Mouse (Mus musculus) liver, embryonic 13.5 days (tissue): ENCODE data around the gene Usp28. TPM values are rescaled to one million over a fixed set of nuclear protein-coding genes. Genes with fewer than 3 reads are reported as not detected.
"Not testable (repeated sequence)": the region's sequence is repeated elsewhere in the genome, so short reads cannot be mapped to it uniquely, and the experiment has no call there.

Source experiments
- ATAC-seq: fragments of 200-750 bp; cut with Nextera tagmentation; 2 replicates; pipeline ENCODE4 v1.8.0; 2017; ENCODE audit warnings: low read depth, mild to moderate bottlenecking, moderate number of reproducible peaks, moderate library complexity
- DNase-seq: peaks from one replicate; pipeline ENCODE4 v3.0.0; 2022
- H3K27ac ChIP-seq: fragments of 300-500 bp; sonication (generic); 2 replicates; pipeline ENCODE4 v1.5.1; 2015; ENCODE audit warnings: moderate library complexity, mild to moderate bottlenecking, inconsistent platforms
- H3K27me3 ChIP-seq: fragments of 300-500 bp; sonication (generic); 2 replicates; pipeline ENCODE4 v1.6.1; 2015; ENCODE audit warnings: mild to moderate bottlenecking, inconsistent platforms
- H3K36me3 ChIP-seq: fragments of 300-500 bp; sonication (generic); 2 replicates; pipeline ENCODE4 v1.6.1; 2015; ENCODE audit warnings: mild to moderate bottlenecking, inconsistent platforms
- H3K4me1 ChIP-seq: fragments of 300-500 bp; sonication (generic); replicated peaks from 2 replicates; pipeline ENCODE4 v1.6.1; 2015; ENCODE audit warnings: inconsistent platforms
- H3K4me2 ChIP-seq: fragments of 300-500 bp; sonication (generic); 2 replicates; pipeline ENCODE4 v1.6.1; 2015; ENCODE audit warnings: inconsistent platforms, mild to moderate bottlenecking, moderate library complexity
- H3K4me3 ChIP-seq: fragments of 300-500 bp; sonication (generic); replicated peaks from 2 replicates; pipeline ENCODE4 v1.5.1; 2015; ENCODE audit warnings: mild to moderate bottlenecking, inconsistent platforms
- H3K9ac ChIP-seq: fragments of 300-500 bp; sonication (generic); 2 replicates; pipeline ENCODE4 v1.6.1; 2015; ENCODE audit warnings: mild to moderate bottlenecking, inconsistent platforms
- H3K9me3 ChIP-seq: fragments of 300-500 bp; sonication (generic); replicated peaks from 2 replicates; pipeline ENCODE4 v1.6.1; 2016; ENCODE audit warnings: inconsistent platforms
- WGBS: fragments of 180-500 bp; shearing (Covaris S2); methylation state at CpG from one replicate; pipeline ENCODE4 v1.1.7; 2015; ENCODE audit not compliant: insufficient replicate concordance; 5-methylcytosine and 5-hydroxymethylcytosine counted together
- polyA plus RNA-seq: library from polyadenylated mRNA; unstranded; fragments of >200 nt; fragmentation: Nextera tagmentation; extraction: Ambion mirVana; gene quantifications from 2 replicates; pipeline ENCODE4 v1.2.1, GENCODE M21; 2015

Gene Usp28
- polyA plus RNA-seq, 1 experiment from 2014 or later: 4.6 TPM

DNA sequence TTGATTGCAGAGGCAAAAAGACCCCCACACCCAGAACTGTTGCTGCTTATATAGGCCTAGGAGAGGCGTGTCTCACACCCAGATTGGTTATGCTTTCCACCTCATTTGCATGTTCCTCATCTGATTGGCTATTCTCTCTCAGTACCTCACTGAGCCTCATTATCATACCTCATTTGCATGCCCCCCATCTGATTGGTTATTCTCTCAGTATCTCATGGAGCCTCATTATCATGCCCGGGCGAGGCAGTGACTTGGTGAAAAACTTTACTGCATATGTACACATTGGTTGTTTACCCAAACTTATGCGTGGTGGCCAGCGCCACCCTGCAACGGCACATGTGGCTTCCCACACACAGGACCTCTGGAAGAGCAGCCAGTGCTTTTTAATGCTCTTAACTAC lies 1.4 kb upstream of the Usp28 start:
- not testable (repeated sequence) for ATAC-seq, H3K27me3 ChIP-seq, H3K9me3 ChIP-seq, H3K36me3 ChIP-seq, H3K4me3 ChIP-seq, H3K9ac ChIP-seq
- H3K27ac ChIP-seq: peak overlapping the region; percentile 80; the same call in 1 of the 2 replicates
- 83% methylated on average over 6 of the region's 6 CpGs for WGBS
- H3K4me1 ChIP-seq: peaks cover 60% of the 10 kb centered on the region
- peak overlapping the region; percentile 100 for H3K4me2 ChIP-seq
- DNase-seq: peak; percentile 24

DNA sequence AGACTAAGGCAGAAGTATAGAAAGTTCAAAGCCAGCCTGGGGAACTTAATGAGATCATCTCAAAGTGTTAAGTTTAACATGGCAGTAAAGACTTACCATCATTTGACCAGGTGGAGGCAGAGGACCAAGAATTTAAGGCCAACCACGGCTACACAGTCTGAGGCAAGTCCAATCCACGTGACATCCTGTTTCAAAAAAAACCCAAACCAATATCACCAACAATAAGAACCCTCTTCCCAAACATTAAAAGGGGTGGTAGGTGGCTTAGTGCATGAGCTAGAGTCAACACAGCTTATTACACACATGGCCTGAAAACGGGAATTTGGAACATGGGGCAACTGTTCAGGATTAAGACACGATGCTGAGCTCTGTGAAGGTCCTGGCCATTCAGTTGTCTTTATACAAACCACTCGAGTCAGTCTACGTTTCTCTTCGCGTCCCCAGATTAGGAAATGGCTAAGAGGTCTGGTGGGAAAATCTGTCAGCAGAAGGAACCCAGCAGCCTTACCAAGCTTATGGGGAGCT lies 793 bp upstream of the Usp28 start:
- WGBS: 18% methylated on average over 8 of the region's 8 CpGs
- peak overlapping the region; percentile 68 for H3K9ac ChIP-seq
- peak overlapping the region; percentile 80 for H3K27ac ChIP-seq
- no peaks in the 10 kb centered on the region for H3K27me3 ChIP-seq
- H3K4me2 ChIP-seq: peak overlapping the region; percentile 100
- H3K9me3 ChIP-seq: no peaks in the 10 kb centered on the region
- ATAC-seq: no peak
- H3K4me1 ChIP-seq: peaks cover 60% of the 10 kb centered on the region
- no peaks in the 10 kb centered on the region for H3K36me3 ChIP-seq
- H3K4me3 ChIP-seq: peak overlapping the region; percentile 80
- DNase-seq: no peak

DNA sequence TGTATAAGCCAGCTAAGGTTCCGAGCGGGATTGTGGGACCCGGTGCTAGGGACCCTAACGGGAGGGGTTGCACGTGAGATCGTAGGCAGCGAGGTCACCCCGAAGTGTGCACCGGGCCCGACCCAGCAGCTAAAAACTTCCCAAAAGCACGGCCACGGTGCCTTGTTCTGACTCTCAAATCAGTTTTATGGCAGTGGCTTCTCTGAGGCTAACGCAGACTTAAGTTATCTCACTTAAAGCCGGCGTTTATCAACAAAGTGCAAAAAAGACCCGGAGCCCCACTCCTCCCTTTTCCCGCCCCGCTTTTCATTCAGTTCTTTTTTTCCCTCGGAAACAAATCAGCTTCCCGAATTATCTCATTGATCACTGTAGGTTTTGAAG lies 523 bp downstream of the Usp28 start:
- peak overlapping the region; percentile 23; the same call in 1 of the 2 replicates for H3K27ac ChIP-seq
- 0% methylated on average over 20 of the region's 20 CpGs for WGBS

DNA sequence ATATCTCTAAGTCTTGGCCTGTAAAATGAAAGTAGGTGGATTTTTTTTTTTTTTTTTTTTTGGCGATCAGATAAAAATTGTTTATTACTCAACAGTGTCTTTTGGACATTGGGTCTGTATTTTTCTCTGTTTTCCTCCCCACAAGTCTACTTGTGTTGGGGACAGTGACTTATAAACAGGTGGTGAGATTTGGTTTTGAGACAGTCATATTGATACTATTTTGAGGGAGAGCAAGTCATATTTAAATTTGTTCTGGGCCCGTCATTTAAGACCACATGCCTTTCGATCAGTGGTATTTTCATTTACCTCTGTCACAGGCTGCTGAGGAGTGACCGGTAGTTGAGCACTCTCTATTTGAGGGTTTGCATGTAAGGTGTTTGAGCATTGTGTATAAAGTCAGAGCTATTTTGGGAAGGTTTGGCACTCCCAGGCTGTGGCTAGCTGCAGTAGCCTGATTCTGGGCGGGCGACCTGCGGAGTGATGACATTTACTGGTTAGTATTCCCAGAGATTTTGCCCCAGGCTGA lies 1.5 kb downstream of the Usp28 start:
- Histone ChIP-seq H3K9me3 (no peaks in the 10 kb centered on the region), H3K9ac (peak overlapping the region; percentile 15; the same call in 1 of the 2 replicates), H3K4me2 (peak overlapping the region; percentile 100), H3K27ac (no peak overlapping the region), H3K36me3 (no peaks in the 10 kb centered on the region), H3K27me3 (no peaks in the 10 kb centered on the region), H3K4me1 (peaks cover 49% of the 10 kb centered on the region), H3K4me3 (0 out of 2 replicates have a peak overlapping the region, but pooled peaks have one; percentile 3)
- DNase-seq (no peak), ATAC-seq (no peak)
- 31% methylated on average over 7 of the region's 7 CpGs for WGBS

More for the DNA sequence above, 523 bp downstream of the Usp28 start:
- ATAC-seq: no peak
- H3K36me3 ChIP-seq: no peaks in the 10 kb centered on the region
- H3K9me3 ChIP-seq: no peaks in the 10 kb centered on the region
- peak overlapping the region; percentile 80 for H3K4me3 ChIP-seq
- no peaks in the 10 kb centered on the region for H3K27me3 ChIP-seq
- H3K4me2 ChIP-seq: peak overlapping the region; percentile 100
- peak overlapping the region; percentile 82 for H3K9ac ChIP-seq
- no peak for DNase-seq
- H3K4me1 ChIP-seq: peaks cover 54% of the 10 kb centered on the region

DNA sequence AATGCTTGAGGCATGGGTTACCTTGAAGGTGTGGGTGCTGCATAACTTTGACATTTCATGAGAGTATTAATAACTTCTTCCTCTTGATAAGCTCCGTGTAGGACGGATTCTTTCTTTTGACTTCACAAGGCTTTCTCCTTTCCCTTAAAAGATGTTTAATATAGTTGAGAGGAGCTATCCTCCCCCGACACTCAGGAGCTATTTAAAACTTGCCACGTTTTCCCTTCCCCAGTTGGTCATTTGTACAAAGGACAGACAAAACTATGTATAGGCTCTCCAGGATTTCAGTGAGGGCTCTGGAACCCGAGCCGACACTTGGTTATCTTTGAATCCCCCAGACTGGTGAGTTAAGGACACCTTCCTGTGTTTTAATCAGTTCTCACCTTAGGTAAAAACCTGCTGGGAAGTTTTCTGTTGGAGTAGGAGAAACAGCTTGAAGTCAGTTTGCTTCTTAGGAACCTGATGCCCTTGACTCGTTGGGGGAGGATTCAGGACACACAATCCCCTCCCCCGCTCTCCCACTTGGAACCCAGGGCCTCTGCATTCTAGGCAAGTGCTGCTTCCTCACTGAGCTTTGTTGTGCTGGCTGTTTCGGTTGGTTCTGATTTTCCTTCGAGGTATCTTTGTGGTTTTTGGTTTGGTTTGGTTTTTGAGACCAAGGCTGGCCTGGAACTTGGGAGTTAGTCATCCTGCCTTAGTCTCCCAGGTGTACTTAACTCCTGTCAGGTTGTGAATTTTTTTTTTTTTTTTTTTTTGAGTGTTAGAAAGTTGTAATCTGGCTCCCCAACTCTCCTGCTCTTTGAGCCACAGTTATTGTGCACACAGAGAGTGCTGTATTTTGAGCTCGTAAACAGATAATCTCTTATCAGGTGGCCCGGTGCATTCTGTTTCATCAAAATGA lies 2.3 kb downstream of the Usp28 start:
- Histone ChIP-seq H3K4me3 (no peak overlapping the region), H3K36me3 (no peaks in the 10 kb centered on the region), H3K27ac (no peak overlapping the region), H3K9me3 (no peaks in the 10 kb centered on the region), H3K27me3 (no peaks in the 10 kb centered on the region), H3K9ac (peak overlapping the region; percentile 15; the same call in 1 of the 2 replicates), H3K4me1 (peaks cover 44% of the 10 kb centered on the region), H3K4me2 (peak overlapping the region; percentile 100)
- 25% methylated on average over 12 of the region's 12 CpGs for WGBS
- ATAC-seq: no peak
- no peak for DNase-seq

DNA sequence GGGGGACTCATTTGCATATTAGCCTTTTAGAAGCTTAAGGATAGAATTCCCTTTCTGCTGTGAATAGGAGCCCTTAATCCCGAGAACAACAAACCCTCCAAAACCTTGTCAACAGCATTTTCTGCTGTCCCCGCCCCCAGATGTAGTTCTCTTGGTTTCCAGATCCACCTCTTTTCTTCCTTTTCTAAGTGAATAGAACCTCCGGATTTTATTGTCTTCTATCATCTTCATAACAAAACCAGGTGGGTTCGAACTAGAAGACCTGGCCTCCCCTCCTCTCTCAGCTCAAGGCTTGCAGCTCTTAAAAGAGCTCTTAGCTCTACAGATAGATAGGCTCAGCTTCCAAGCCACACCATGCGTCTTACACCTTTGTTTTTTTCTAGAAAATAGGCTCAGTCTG lies 6.5 kb downstream of the Usp28 start:
- Histone ChIP-seq H3K4me1 (peaks cover 18% of the 10 kb centered on the region), H3K9me3 (no peaks in the 10 kb centered on the region), H3K4me3 (no peak overlapping the region), H3K27me3 (no peaks in the 10 kb centered on the region), H3K27ac (no peak overlapping the region), H3K36me3 (no peaks in the 10 kb centered on the region), H3K9ac (no peak overlapping the region), H3K4me2 (no peak overlapping the region)
- WGBS: 59% methylated on average over 5 of the region's 5 CpGs
- DNase-seq: no peak
- no peak for ATAC-seq

DNA sequence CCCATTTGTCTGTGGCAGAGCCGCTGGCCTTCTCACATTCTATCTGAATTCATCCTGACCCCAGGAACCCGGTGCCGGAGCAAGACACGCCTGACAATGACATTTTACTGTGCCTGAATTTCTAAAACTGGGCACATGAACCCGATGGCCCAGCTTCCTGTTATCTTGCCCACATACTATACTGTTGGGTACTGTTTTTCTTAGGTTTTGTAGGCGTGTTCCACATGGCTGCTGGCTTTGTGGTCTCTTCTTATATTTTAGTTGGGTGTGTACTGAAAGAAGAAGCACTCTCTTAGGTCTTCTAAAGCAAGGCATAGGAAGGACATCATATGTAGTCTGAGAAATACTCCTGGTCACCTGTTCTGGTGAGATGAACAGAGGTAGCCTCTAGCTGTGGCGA lies 9.6 kb downstream of the Usp28 start:
- WGBS: 73% methylated on average over 7 of the region's 7 CpGs
- H3K9ac ChIP-seq: no peak overlapping the region
- H3K27me3 ChIP-seq: no peaks in the 10 kb centered on the region
- H3K4me3 ChIP-seq: no peak overlapping the region
- no peaks in the 10 kb centered on the region for H3K36me3 ChIP-seq
- no peak overlapping the region for H3K4me2 ChIP-seq
- no peak for DNase-seq
- no peak overlapping the region for H3K27ac ChIP-seq
- no peak for ATAC-seq
- H3K4me1 ChIP-seq: no peaks in the 10 kb centered on the region
- H3K9me3 ChIP-seq: no peaks in the 10 kb centered on the region

DNA sequence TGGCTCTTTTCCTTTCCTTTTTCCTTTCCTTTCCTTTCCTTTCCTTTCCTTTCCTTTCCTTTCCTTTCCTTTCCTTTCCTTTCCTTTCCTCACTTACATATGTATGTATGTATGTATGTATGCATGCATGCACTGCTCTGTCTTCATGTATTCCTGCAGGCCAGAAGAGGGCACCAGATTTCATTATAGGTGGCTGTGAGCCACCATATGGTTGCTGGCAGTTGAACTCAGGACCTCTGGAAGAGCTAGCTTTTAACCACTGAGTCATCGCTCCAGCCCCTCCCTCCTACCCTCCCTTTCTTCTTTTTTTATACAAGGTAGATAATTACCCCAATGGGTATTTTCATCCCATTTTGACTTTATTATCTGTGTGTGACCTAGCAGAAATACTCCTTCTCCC lies 10.6 kb downstream of the Usp28 start:
- Histone ChIP-seq H3K9me3 (no peaks in the 10 kb centered on the region), H3K4me2 (no peak overlapping the region), H3K36me3 (no peaks in the 10 kb centered on the region), H3K9ac (no peak overlapping the region), H3K27me3 (no peaks in the 10 kb centered on the region), H3K27ac (no peak overlapping the region), H3K4me1 (no peaks in the 10 kb centered on the region), H3K4me3 (no peak overlapping the region)
- DNase-seq (no peak), ATAC-seq (no peak)
- WGBS: 80% methylated on average over 1 of the region's 1 CpGs

DNA sequence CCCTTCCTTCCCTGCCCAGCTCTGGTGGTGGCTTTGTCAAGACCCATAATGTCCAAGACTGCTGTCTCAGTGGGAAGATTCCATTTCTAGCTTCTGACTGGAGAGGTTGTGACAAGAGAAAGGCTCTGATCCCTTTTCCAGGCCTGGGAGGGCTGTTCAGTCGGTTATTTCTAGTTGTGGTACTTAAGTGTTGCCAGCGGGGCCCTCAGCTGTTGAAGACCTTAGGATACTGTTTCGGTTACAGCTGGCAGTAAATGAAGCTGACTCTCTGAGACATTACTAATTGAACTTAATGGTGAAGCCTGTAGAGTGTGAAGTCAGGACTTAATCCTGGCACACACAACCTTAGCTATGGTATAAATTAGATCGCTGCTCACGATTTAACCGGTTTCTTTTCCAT lies 14.1 kb downstream of the Usp28 start:
- no peak overlapping the region for H3K27ac ChIP-seq
- no peak overlapping the region for H3K9ac ChIP-seq
- H3K4me3 ChIP-seq: no peak overlapping the region
- H3K27me3 ChIP-seq: no peaks in the 10 kb centered on the region
- no peak for ATAC-seq
- H3K4me1 ChIP-seq: no peaks in the 10 kb centered on the region
- no peaks in the 10 kb centered on the region for H3K36me3 ChIP-seq
- 79% methylated on average over 6 of the region's 6 CpGs for WGBS
- H3K4me2 ChIP-seq: no peak overlapping the region
- H3K9me3 ChIP-seq: no peaks in the 10 kb centered on the region
- no peak for DNase-seq

DNA sequence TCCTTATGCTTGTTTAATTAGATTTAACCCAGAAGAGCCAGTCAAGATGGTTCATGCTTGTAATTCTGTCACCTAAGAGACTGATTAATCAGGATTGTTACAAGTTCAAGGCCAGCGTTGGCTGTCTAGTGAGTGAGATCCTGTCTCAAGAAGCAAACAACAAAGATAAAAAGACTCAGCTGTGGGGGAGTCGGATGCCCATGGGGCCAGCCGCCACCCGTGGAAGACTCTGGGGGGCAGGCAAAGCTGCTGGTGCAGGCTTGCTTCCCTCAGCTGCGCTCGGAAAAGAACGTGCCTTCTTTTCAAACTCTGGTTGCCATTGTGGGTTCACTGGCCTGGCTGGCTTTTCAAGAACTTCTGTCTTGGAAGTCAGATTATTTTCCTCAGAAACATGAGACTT lies 30.6 kb downstream of the Usp28 start:
- no peak for DNase-seq
- 78% methylated on average over 7 of the region's 7 CpGs for WGBS
- Histone ChIP-seq H3K4me2 (no peak overlapping the region), H3K9ac (no peak overlapping the region), H3K4me3 (no peak overlapping the region), H3K27me3 (no peaks in the 10 kb centered on the region), H3K4me1 (no peaks in the 10 kb centered on the region), H3K27ac (no peak overlapping the region), H3K9me3 (no peaks in the 10 kb centered on the region), H3K36me3 (peaks cover 22% of the 10 kb centered on the region; the same call in 1 of the 2 replicates)
- no peak for ATAC-seq

DNA sequence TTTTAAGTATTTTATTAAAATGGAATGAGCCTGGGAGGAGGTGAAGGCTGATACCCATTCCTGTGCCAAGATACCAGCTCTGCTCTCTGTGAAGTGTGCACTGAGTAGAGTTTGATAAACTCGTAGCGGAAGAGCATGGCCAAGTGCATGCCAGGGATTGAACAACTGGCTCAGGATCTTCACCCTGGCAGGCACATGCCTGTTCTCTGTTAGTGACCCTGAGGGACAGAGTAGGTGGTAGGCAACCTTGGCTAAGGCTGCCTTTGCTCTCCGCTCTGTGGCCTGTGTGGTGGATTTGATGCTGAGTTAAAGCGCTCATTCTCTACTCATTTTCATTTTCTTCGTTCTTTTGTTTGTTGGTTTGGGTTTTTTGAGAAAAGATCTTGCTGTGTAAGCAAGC lies 36.1 kb downstream of the Usp28 start:
- Histone ChIP-seq H3K9ac (no peak overlapping the region), H3K36me3 (0 out of 2 replicates have a peak, but pooled peaks cover 14% of the 10 kb centered on the region), H3K4me2 (no peak overlapping the region), H3K9me3 (no peaks in the 10 kb centered on the region), H3K4me3 (no peak overlapping the region), H3K4me1 (no peaks in the 10 kb centered on the region), H3K27ac (no peak overlapping the region), H3K27me3 (no peaks in the 10 kb centered on the region)
- DNase-seq: no peak
- 86% methylated on average over 5 of the region's 5 CpGs for WGBS
- no peak for ATAC-seq
